Mouse (Mus musculus) ovary, postnatal 14 days (tissue): ENCODE measurements around the gene Ccna1.

Experiments used
- DNase-seq: peaks from one replicate; pipeline ENCODE4 v3.0.0; 2022; ENCODE audit warnings: low spot score

Gene Ccna1

GRCm38 (mm10) chr3:55055038-55055746 is at the start of gene Ccna1:
Ccna1 (minus strand) TSS chr3:55055501.
- DNase-seq: peak; percentile 17

- no peak for DNase-seq
These were observed 45.8 kb upstream of the Ccna1 start for GRCm38 (mm10) chr3:55101092-55101491.

GRCm38 (mm10) chr3:55098990-55099389 is 43.7 kb upstream of the Ccna1 start:
- no peak for DNase-seq

- no peak for DNase-seq
These were observed 42.7 kb upstream of the Ccna1 start for GRCm38 (mm10) chr3:55098014-55098413.

- no peak for DNase-seq
These were observed 41.9 kb upstream of the Ccna1 start for GRCm38 (mm10) chr3:55097186-55097585.

GRCm38 (mm10) chr3:55096655-55097005 is 41.3 kb upstream of the Ccna1 start:
- DNase-seq: no peak

- no peak for DNase-seq
These were observed 40.8 kb upstream of the Ccna1 start for GRCm38 (mm10) chr3:55095968-55096654.

GRCm38 (mm10) chr3:55093161-55093560 is 37.9 kb upstream of the Ccna1 start:
- DNase-seq: no peak

- DNase-seq: no peak
These were observed 34.0 kb upstream of the Ccna1 start for GRCm38 (mm10) chr3:55089291-55089690.

GRCm38 (mm10) chr3:55088843-55089242 is 33.5 kb upstream of the Ccna1 start:
- DNase-seq: no peak

GRCm38 (mm10) chr3:55088359-55088758 is 33.1 kb upstream of the Ccna1 start:
- no peak for DNase-seq

GRCm38 (mm10) chr3:55087360-55087759 is 32.1 kb upstream of the Ccna1 start:
- no peak for DNase-seq

- DNase-seq: no peak
These were observed 31.6 kb upstream of the Ccna1 start for GRCm38 (mm10) chr3:55086948-55087347.

GRCm38 (mm10) chr3:55085716-55086115 is 30.4 kb upstream of the Ccna1 start:
- no peak for DNase-seq

GRCm38 (mm10) chr3:55084781-55085180 is 29.5 kb upstream of the Ccna1 start:
- no peak for DNase-seq

GRCm38 (mm10) chr3:55080055-55080454 is 24.8 kb upstream of the Ccna1 start:
- DNase-seq: peak; percentile 72

- DNase-seq: no peak
These were observed 24.3 kb upstream of the Ccna1 start for GRCm38 (mm10) chr3:55079619-55080018.

- DNase-seq: no peak
These were observed 22.9 kb upstream of the Ccna1 start for GRCm38 (mm10) chr3:55078233-55078632.

- no peak for DNase-seq
These were observed 20.0 kb upstream of the Ccna1 start for GRCm38 (mm10) chr3:55075294-55075648.

GRCm38 (mm10) chr3:55074576-55075293 is 19.4 kb upstream of the Ccna1 start:
- DNase-seq: no peak

- no peak for DNase-seq
These were observed 12.6 kb upstream of the Ccna1 start for GRCm38 (mm10) chr3:55067791-55068434.

- DNase-seq: no peak
These were observed 11.3 kb upstream of the Ccna1 start for GRCm38 (mm10) chr3:55066666-55067023.
